9 mouse cellular contexts compared by ENCODE assay signal in genomic region chr5:45402632-45403031, GRCm38 (mm10). TPM values are rescaled to one million over a fixed set of nuclear protein-coding genes. Genes with fewer than 3 reads are reported as not detected.
A peak's percentile ranks its signal among the peaks of the same experiment; 100 is the strongest.
DNase-seq lines count a peak whose midpoint lies in the region; ATAC-seq and TF ChIP-seq lines count a peak whose summit lies in the region.
"Had no signal": no experiment of that assay in that cellular context is flagged by ENCODE, and none has a peak within 500 bp of the region (broad histone marks: within the 10 kb centered on the region; RNA-seq: fewer than 3 reads in every experiment).

No protein-coding gene starts in this region.

- H3K27ac ChIP-seq in embryonic fibroblast, embryonic 13.5 days (ENCODE audit: insufficient read depth, low read length): no peak overlapping the region
- H3K27ac ChIP-seq in hindbrain, embryonic 10.5 days: no peak overlapping the region
- no peak overlapping the region for H3K27ac ChIP-seq in layer of hippocampus, adult 2 months
- H3K27ac ChIP-seq: macrophage had no signal

- no peaks in the 10 kb centered on the region for H3K36me3 ChIP-seq in hindbrain, embryonic 10.5 days

- H3K9me3 ChIP-seq in hindbrain, embryonic 10.5 days: no peaks in the 10 kb centered on the region

- no peak overlapping the region for H3K4me3 ChIP-seq in embryonic fibroblast, embryonic 13.5 days (ENCODE audit: insufficient read depth, low read length)
- no peak overlapping the region for H3K4me3 ChIP-seq in hindbrain, embryonic 10.5 days
- H3K4me3 ChIP-seq in layer of hippocampus, adult 2 months: no peak overlapping the region

- peak; percentile 62 for DNase-seq in MEL-GATA-1-ER (ENCODE audit: extremely low read depth, low read depth)
- DNase-seq in brain, embryonic 14.5 days (ENCODE audit: low read depth): peak; percentile 91
- DNase-seq in hindbrain, embryonic 10.5 days (ENCODE audit: low spot score): peak; percentile 74
- DNase-seq in layer of hippocampus, adult 2 months (ENCODE audit: low spot score in 2 of 2): peak; percentile 72 to 84
- DNase-seq in lung, postnatal 14 days: peak; percentile 75
- peak; percentile 76 for DNase-seq in retina, postnatal 1 day

- WGBS in hindbrain, embryonic 10.5 days: 16% methylated on average over 11 of the region's 11 CpGs

- peak; percentile 95 for TF ChIP-seq CTCF in brain, embryonic 14.5 days (IDR thresholded peaks at IDR 0.05; ENCODE audit: borderline replicate concordance, extremely low read depth, insufficient read depth, insufficient read length)
- TF ChIP-seq CTCF in embryonic fibroblast, embryonic 13.5 days (IDR thresholded peaks at IDR 0.05; ENCODE audit: borderline replicate concordance, insufficient read depth, low read length): peak; percentile 88
- peak; percentile 91 for TF ChIP-seq CTCF in layer of hippocampus, adult 2 months (conservative IDR thresholded peaks at IDR 0.05)

- no peak for TF ChIP-seq POLR2A in brain, embryonic 14.5 days (IDR thresholded peaks at IDR 0.05; ENCODE audit: borderline replicate concordance, extremely low read depth, insufficient read depth, insufficient read length, poor library complexity, severe bottlenecking)
- no peak for TF ChIP-seq POLR2A in embryonic fibroblast, embryonic 13.5 days (IDR thresholded peaks at IDR 0.05; ENCODE audit: low read depth, low read length)

- no peaks in the 10 kb centered on the region for H3K27me3 ChIP-seq in hindbrain, embryonic 10.5 days (ENCODE audit: insufficient read depth, poor library complexity, severe bottlenecking)

- H3K4me1 ChIP-seq in embryonic fibroblast, embryonic 13.5 days (ENCODE audit: control insufficient read depth, insufficient read depth, low read length): no peaks in the 10 kb centered on the region; the same call in 1 of the 2 replicates
- no peaks in the 10 kb centered on the region for H3K4me1 ChIP-seq in hindbrain, embryonic 10.5 days (replicated peaks)

- no peak for ATAC-seq in activated CD4-positive, CD25-positive, alpha-beta regulatory T cell, adult 4 months

RNA-seq across cellular contexts. Expression of gene Qdpr, which starts 47.4 kb away (rescaled TPM):
- polyA plus RNA-seq in brain, embryonic 14.5 days (2012; rRNA removed): 65.7 and 66.4 TPM in 2 replicates
- 36.8 and 49.1 TPM in 2 replicates for polyA plus RNA-seq in embryonic fibroblast, embryonic 13.5 days (2011; ENCODE audit: insufficient read length, low read depth, missing spikeins)
- 123 and 130 TPM in 2 replicates for polyA plus RNA-seq in hindbrain, embryonic 10.5 days (2016; fragmentation: Nextera tagmentation; extraction: Ambion mirVana)
- 100 to 1,000 TPM; 167 to 169 TPM for total RNA-seq in layer of hippocampus, adult 2 months (2021)
- 10 to 100 TPM; 52.0 to 60.0 TPM for polyA plus RNA-seq in activated CD4-positive, CD25-positive, alpha-beta regulatory T cell, adult 4 months (2017; shearing (Covaris generic))

RNA-seq across cellular contexts. Expression of gene Clrn2, which starts 50.9 kb away (rescaled TPM):
- polyA plus RNA-seq in brain, embryonic 14.5 days (2012; rRNA removed): 0.13 and 0.18 TPM in 2 replicates
- polyA plus RNA-seq in embryonic fibroblast, embryonic 13.5 days (2011; ENCODE audit: insufficient read length, low read depth, missing spikeins): not detected in 2 replicates
- polyA plus RNA-seq in hindbrain, embryonic 10.5 days (2016; fragmentation: Nextera tagmentation; extraction: Ambion mirVana): 0.27 TPM in 1 of 2 replicates, not detected in the other
- under 1 TPM; 0.39 to 0.54 TPM for total RNA-seq in layer of hippocampus, adult 2 months (2021)
- polyA plus RNA-seq in activated CD4-positive, CD25-positive, alpha-beta regulatory T cell, adult 4 months (2017; shearing (Covaris generic)): not detected
- polyA plus RNA-seq: macrophage had no signal
